Mouse (Mus musculus) monocyte, adult 5-6 weeks (primary cell): ENCODE measurements around the gene Skap2. TPM values are rescaled to one million over a fixed set of nuclear protein-coding genes. Genes with fewer than 3 reads are reported as not detected.

Source experiments
- ATAC-seq: fragments of 153-309, 156-312 bp; replicated peaks from 2 replicates; pipeline ENCODE4 v1.8.0; 2017; ENCODE audit warnings: mild to moderate bottlenecking; ENCODE audit not compliant: low TSS enrichment, insufficient number of reproducible peaks, severe bottlenecking, poor library complexity, low FRiP score
- total RNA-seq: library from RNA; stranded (forward); fragments of 200-1000, 200-491, 200-594 nt; gene quantifications from 3 replicates; pipeline ENCODE4 v1.2.3, GENCODE M21; 2017

Gene Skap2
- 216 to 281 TPM (median 262 TPM) in 3 replicates for total RNA-seq

DNA sequence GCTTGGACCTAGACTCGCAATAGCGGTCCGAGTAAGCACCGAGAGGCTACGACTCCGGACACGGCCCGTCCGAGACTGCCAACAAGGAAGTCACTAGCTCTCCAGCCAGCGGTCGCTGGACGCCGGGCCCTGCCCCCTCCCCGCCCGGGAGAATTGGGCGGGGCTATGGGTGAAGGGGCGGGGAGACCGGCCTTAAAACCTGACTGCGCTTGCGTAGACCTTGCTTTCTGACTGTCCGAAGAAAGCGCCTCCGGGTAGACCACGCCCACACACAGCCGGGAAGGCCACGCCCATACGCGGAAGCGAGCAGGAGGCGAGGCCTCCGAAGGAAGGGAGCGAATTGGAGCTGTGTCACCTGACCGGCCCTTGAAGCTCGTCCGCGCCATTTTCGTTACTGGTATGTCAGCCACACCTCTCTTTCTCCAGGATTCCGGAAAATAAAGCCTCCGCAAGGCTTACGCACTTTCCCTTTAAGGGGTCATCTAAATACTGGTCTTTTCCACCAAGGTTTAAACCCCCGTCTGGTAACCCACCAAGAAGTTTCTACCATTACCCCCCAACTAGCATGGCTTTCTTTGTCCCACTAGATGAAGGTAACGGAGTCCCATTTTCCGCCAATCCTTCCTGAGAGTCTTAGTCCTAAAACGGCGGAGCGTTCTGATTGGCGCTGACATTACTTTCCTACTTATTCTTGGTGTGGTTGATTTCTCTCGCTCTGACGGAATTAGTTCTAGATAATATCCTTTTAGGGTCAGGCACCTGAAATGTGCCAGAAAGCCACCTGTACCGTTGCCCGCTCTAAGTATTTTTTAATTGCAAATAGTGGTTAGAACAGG is at the start of gene Skap2:
Gene Skap2, minus strand, starts transcription at position 141 of the 836 bp plus-strand sequence.
- ATAC-seq, result peak; percentile 98

- no peak for ATAC-seq
Measured at GRCm38 (mm10) chr6:52058899-52059448, 46.6 kb upstream of the Skap2 start.

- ATAC-seq, result no peak
Measured at GRCm38 (mm10) chr6:52058120-52058519, 45.8 kb upstream of the Skap2 start.

DNA sequence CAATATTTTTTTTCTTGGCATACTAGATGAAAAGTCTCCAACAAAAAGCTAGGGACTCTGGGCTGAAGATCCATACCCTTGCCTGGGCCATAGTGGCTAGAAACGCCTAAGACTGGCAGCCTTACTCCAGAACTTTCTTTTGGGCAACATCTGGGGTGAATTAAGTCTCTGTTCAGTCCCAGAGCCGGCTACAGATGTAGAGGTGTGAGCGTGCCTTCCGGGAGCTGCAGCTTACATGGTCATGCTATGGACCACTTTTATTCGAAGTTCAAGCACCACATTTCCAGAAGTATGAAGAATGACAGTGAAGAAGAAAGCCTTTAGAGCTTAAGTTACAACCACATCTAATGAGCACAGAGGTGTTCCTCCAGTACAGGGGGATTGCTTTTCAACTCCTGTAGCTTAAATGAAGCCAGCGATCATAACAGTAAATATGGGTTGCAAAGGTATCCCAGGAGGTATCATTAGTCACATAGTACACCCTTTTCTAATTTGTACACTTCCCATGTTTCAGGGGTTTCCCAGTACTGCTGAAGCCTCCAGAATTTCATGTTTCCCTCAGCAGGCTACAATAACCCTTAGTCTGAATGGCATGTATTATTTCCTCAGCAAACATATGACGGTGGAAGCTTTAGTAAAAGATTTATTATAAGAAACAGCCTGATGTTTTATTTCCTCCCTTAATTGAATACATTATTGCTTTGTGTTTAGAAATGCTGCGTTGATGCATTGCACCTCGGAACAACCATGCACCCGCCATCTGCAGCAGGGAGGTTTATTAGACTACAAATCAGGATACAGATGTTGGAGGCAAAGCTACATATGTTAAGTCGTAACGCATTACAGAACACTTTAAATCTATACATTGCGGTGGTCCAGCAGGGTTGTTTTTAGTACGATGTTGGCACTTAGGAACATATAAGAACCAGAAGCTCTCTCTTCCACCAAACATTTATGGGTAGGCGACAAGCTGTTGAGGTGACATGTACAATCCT is 41.5 kb upstream of the Skap2 start:
- ATAC-seq, result no peak

DNA sequence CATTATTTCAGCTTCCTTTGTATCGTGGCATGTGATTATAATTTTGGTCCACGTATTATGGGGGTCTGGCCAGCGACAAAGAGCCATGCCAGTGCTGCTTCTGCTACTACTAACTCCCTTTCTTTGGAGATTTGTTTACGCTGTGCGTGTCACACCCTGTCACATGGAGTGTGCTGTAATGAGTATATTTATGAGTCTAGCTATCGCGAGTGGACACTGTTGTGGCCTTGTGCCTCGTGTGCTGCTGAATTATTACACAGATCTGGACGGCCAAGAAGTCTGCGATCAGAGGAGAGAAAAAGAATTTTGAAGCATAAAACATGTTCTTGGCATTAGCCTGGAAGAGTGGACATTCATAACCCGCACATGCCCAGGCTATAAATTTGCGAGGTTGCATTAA is 37.7 kb upstream of the Skap2 start:
- ATAC-seq, result no peak

DNA sequence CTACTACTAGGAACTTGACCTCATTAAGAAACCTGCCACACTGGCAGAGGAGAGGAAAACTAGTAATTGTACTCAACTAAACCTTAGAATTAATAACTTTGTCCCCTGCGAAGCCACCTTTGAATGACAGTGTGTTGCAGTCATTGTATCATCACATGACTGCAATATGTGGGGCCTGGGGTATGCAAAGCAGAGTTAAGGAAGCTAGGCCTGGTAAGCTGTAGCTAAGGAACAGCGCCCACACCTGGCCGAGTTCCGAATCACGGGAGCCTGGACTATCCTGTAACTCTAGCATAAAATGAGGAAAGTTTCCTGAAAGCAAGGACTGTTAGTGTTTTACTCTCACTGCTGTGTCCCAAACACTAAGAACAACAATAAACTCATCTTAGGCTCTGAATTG is 33.2 kb upstream of the Skap2 start:
- no peak for ATAC-seq

GRCm38 (mm10) chr6:52036077-52036476 is 23.7 kb upstream of the Skap2 start:
- ATAC-seq, result no peak

DNA sequence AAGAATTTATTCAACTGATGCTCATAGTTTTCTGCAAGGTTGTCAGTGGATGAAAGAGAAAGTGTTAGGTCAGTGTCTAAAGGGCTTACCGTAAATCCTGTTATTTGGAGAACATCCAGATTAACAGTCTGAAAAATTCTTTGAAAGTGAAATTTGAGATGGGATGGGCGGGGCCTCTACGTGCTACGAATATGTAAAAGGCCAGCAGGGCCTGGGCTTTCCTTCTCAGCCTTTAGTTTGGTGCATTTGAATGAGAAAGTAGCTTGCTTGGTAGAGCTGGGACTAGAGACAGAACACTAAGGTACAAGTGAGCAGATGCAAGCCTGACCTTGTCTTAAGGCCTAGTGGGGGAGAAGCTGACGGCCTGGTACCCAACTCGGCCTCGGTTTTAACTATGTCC is 18.8 kb upstream of the Skap2 start:
- no peak for ATAC-seq

- no peak for ATAC-seq
Measured at GRCm38 (mm10) chr6:52028131-52028530, 15.8 kb upstream of the Skap2 start.

GRCm38 (mm10) chr6:52027181-52027580 is 14.8 kb upstream of the Skap2 start:
- no peak for ATAC-seq

DNA sequence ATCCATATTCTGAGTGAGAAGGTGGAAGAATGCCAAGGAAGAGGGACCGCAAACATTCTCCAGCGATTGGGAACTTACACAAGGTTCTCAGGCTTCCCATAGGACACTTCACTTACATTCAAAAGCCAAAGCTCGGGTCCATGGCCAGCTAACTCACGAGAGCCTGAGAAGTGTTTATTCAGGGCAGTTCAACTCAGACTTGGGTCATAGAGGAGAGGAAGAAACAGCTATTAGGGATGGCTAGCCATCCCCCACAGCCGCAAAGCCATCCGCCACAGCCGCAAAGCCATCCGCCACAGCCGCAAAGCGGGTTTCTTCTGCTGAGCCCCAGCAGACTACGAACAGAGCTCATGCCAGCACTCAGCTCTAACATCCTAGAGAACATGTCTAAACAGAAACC is 13.9 kb upstream of the Skap2 start:
- no peak for ATAC-seq

DNA sequence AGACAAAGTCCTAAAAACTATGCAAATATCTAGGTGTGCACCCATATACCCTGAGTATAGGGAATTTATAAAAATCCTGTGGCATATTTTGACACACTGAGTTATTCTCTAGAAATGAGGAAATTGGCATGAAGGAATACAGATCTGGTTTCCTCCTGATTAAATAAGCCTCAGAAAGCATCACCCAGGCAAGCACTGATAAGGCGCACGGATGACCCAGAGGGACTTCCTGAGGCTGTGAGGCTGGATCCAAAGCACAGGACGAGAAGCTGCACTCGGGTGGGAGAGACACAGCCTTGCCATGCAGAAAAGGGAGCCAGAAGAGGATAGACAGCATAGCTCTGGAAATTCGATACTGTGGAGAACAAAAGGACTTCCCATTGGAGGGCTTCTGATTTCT is 12.4 kb upstream of the Skap2 start:
- no peak for ATAC-seq

GRCm38 (mm10) chr6:52022363-52022762 is 10.0 kb upstream of the Skap2 start:
- ATAC-seq, result no peak

GRCm38 (mm10) chr6:52020276-52020675 is 7.9 kb upstream of the Skap2 start:
- ATAC-seq, result no peak

DNA sequence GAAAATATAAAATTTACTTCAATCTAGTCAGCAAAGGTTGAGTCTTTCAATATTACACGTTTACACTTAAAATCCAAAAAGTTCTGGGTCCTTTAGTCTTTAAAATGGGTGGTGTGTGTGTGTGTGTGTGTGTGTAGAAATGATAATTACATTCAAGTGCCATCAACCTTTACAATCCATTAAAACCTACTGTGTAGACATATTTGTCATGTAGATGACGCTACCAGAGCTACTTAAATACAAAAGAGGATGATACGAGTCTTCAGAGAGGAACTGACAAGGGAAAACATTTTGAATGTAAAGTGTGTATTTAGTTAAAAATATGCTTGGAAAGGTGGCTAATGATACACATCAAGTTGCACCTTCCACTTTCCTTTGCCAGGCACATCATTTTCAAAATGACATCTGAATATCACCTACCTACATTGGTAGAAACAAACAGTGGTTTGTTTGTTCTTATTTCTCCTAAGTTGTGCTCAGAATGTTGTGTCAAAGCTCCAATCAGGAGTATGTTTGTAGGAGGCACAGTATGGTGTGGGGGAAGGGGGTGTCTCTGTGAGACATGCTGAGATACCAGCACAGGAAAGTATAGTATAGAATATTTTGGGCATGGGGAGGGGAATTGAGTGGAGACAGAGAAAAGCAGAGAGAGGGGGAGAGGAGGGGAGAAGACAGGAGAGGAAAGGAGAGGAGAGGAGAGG is 1.0 kb upstream of the Skap2 start:
- no peak for ATAC-seq

- peak; percentile 50 for ATAC-seq
Measured at GRCm38 (mm10) chr6:52011559-52012408, 565 bp downstream of the Skap2 start.

GRCm38 (mm10) chr6:52009385-52009784 is 3.0 kb downstream of the Skap2 start:
- no peak for ATAC-seq

GRCm38 (mm10) chr6:52008757-52009156 is 3.6 kb downstream of the Skap2 start:
- no peak for ATAC-seq
